Mouse (Mus musculus): ENCODE measurements around the gene Wipf1.

Wipf1 gene

DNA sequence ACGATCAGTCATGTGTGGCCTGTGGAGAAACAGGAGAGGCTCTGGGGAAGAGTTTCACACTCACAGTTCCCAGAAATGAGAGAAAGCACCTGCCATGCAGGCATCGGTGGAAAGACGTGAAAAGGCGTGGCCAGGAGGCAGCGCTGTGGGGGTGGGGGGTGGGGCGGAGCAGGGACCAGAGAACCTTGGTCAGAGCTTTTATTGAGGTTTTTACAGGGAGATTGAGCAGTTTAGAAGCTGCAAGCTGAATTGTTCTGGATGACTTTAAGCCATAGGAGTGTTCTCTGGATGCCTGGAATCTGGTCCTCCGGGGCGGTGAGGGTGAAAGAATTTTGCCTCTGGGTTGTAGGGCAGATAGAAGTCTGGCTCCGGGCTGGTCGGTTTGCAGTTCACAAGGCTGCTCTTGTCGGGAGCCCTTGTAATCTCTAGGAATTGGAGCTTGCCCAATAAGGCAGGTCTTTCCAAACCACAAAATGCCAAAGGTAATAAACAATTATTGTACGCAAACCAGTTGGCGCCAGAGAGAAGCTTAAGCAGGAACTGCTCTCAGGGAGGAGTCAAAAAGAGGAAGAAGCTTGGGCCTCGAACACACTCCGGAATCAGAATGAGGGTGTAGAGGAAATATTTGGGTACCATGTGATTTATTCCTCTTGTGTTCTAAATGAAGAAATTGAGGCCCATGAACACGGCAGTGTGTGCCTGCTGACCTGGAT is 11.1 kb upstream of the Wipf1 start:
- no peak for DNase-seq (ENCODE audit: low spot score)

- DNase-seq (ENCODE audit: low spot score): no peak
Measured at GRCm38 (mm10) chr2:73539697-73540096, 10.2 kb upstream of the Wipf1 start.

DNA sequence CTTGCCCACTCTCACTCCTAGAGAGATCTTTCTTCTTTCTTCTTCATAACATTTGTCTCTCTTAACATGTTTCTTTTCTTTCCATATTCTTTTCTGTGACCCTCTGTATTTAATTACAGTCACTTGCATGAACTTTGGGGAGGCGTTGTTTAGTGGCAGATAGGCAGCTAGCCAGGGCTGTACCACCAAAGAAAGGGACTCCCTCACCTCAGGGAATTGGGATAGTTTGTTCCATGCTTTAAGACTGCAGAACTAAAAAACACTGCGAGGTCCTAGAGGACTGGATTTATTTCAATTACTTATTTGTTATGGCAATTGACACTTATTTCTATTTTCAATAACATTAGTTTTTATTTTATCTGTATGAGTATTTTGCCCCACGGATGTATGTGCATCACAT is 9.6 kb upstream of the Wipf1 start:
- no peak for DNase-seq (ENCODE audit: low spot score)

- DNase-seq (ENCODE audit: low spot score): no peak
Measured at GRCm38 (mm10) chr2:73538590-73538989, 9.1 kb upstream of the Wipf1 start.

- DNase-seq (ENCODE audit: low spot score): no peak
Measured at GRCm38 (mm10) chr2:73536091-73536783, 6.7 kb upstream of the Wipf1 start.

DNA sequence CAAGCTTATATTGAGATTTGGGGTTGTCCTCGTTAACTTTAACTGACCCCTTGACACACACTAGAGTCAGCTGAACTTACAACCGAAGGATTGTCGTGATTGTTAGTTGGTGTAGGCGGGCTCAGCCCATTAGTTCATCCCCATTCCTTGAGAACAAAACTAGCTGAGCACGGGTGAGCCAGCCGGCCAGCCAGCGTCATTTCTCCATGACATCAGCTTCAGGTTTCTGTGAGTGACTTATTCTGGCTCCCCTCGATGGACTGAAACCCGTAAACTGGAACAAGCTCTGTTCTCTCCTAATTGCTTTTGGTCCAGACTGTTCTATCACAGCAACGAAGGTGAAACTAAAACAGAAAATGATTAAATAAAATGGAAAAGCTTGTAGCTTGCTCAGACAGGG is 5.2 kb upstream of the Wipf1 start:
- no peak for DNase-seq (ENCODE audit: low spot score)

GRCm38 (mm10) chr2:73530487-73530886 is 953 bp upstream of the Wipf1 start:
- DNase-seq (ENCODE audit: low spot score): no peak

DNA sequence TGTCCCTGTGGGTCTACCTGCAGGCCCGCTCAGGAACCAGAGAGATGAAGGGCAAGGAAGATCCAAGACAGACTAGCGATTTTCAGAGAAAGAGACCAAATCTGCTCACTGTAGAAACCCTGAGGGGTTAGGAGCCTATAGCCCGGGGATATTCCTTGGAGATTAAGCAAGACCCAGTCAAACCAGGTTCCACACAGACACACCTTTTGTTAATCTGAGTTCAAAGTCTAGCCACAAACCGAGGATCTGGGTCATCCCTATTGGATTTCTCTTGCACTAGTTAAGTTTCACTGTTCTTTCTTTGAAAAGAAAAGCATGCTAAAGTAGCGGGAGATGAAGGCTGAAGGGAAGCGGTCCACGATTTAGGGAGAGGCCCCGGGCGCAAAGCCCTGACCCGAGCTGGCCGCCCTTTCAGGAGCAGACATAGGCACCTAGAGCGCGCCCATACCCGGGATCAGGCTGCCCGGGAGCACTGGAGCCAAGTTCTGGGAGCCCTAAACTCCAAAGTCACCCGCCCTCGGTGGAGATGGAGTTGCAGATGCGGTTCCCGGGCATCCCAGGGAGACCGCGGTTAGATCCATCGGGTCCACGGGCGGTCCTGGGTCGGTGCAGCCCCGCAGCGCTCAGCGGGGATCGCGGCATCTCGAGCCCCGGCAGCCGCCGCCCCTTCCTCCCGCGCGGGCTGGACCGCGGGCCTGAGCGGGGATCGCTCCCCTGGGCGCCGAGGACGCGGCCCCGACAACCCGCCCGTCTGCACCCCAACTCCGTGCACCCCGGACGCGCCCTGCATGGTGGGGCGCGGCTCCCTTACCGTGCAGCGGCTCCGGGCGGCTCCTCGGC is 798 bp downstream of the Wipf1 start:
- no peak for DNase-seq (ENCODE audit: low spot score)

DNA sequence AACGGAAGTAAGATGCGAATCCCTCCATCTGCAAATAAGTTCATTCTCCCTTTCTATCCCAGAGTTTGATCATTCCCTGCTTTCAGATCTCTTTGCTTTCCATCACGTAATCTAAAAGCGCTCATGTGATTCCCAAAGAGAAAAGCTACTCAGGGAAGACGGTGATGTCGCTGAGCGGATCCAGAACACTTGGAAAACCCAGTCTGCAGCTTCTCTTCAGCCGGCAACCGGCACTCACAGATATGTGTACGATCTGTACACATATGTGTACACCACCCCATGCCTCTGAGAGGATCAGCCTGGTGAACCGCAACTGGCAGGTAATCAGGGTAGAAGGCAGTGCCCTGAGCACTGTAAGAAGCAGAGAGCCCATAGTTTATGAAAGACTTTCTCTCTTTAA is 1.6 kb downstream of the Wipf1 start:
- no peak for DNase-seq (ENCODE audit: low spot score)

- no peak for DNase-seq (ENCODE audit: low spot score)
Measured at GRCm38 (mm10) chr2:73526691-73527090, 2.8 kb downstream of the Wipf1 start.

- no peak for DNase-seq (ENCODE audit: low spot score)
Measured at GRCm38 (mm10) chr2:73522891-73523290, 6.6 kb downstream of the Wipf1 start.

GRCm38 (mm10) chr2:73522336-73522735 is 7.2 kb downstream of the Wipf1 start:
- no peak for DNase-seq (ENCODE audit: low spot score)

DNA sequence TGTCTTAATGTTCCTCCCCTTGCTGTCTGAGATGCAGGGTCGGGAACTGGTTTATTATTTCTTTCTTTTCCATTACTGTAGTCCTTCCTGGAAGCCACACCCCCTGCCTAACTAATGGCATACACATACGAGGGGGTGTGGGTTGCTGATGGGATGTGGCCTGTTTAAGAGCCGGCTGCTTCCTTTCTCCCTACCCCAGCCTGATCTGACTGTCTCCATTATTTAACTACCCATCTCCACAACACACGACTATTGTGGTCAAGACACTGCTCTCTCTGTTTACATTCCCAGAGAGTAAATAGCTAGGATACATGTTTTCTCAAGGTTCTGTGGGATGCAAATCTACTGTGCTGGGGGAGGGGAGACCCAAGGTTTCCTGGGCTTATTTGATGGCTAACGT is 7.8 kb downstream of the Wipf1 start:
- no peak for DNase-seq (ENCODE audit: low spot score)

GRCm38 (mm10) chr2:73518966-73519365 is 10.6 kb downstream of the Wipf1 start:
- DNase-seq (ENCODE audit: low spot score): no peak

GRCm38 (mm10) chr2:73518311-73518710 is 11.2 kb downstream of the Wipf1 start:
- no peak for DNase-seq (ENCODE audit: low spot score)

- no peak for DNase-seq (ENCODE audit: low spot score)
Measured at GRCm38 (mm10) chr2:73514178-73514577, 15.4 kb downstream of the Wipf1 start.

DNA sequence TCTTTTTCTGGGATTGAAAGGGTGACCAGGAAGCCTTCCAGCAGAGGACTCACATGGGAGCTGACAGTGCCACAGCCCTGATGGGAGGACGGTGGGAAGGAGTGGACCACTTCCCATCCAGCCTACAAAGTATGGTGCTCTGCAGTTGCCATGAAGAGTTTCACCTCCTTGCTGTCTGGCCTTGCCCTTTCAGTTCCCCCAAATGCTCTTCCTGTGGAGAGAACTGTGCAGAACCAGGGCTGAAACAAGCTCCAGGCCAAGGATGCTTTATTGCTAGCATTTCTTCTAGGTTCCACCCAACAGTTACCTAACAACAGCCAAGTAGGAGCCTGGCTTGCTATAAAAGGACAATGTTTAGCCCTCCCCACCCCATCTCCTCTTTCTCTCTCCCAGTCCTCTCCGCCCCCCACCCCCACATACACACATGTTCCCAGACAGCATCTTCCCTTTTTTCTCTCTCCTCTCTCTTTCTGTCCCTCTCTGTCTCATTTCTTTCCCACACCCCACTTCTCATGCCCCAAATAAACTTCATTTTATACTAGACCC is 16.3 kb downstream of the Wipf1 start:
- DNase-seq (ENCODE audit: low spot score): no peak

DNA sequence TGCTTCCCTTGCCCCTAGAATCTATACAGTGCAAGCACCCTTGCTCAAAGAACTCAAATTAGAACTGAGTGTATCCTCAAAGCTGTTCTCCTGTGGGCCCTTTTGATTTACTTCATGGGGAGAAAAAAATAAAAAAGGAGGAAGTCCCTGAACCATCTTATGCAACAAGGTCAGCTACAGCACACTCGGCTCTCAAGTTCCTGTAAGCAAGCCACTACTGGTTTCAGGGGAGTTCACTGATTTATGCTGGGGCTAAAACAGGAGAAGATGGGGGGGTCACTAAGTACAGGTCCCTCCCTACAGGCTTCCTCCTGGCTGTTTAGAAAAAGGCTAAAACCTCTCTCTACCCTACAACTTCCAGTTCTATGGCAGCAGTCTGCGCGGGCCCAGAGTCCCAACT is 17.5 kb downstream of the Wipf1 start:
- DNase-seq (ENCODE audit: low spot score): no peak

DNA sequence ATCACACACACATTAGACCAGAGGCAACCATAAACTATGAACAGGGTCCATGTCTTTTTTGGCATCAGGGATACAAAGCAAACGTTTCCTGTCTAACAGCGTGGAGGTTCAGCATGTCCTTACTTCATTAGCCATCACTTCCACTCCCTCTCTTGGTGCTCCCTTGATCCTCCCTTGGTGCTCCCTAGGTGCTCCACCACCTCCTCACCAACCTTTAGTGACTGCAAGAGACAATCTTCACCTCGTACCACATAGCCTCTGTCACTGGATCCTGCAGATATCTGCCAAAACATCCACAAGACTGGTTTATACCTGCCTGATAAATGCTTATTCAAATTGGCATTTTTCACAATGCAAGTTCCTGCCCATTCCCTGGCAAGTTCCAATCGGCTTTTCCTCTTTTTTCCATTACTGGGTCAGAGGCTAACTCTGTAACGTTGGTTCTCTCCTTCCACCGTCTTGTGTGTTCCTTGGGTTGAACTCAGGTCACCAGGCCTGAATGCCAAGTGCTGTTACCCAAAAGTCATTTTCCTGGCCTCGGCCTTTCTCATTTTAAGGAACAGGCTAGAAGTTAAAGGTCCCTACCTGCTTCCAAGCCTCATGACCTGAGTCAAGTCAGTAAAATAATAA is 18.7 kb downstream of the Wipf1 start:
- no peak for DNase-seq (ENCODE audit: low spot score)

DNA sequence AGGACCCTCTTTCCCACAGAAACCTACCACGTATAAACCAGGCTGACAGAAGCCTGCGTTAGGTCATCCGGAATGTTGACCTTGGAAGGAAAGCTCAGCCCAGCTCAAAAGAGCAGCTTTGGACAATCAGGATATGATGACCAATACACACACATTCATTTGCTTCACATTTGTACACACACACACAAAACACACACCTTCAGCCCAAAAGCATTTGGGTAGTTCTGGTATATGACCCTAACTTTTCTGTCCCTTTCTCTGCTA is 19.6 kb downstream of the Wipf1 start:
- DNase-seq (ENCODE audit: low spot score): no peak

DNA sequence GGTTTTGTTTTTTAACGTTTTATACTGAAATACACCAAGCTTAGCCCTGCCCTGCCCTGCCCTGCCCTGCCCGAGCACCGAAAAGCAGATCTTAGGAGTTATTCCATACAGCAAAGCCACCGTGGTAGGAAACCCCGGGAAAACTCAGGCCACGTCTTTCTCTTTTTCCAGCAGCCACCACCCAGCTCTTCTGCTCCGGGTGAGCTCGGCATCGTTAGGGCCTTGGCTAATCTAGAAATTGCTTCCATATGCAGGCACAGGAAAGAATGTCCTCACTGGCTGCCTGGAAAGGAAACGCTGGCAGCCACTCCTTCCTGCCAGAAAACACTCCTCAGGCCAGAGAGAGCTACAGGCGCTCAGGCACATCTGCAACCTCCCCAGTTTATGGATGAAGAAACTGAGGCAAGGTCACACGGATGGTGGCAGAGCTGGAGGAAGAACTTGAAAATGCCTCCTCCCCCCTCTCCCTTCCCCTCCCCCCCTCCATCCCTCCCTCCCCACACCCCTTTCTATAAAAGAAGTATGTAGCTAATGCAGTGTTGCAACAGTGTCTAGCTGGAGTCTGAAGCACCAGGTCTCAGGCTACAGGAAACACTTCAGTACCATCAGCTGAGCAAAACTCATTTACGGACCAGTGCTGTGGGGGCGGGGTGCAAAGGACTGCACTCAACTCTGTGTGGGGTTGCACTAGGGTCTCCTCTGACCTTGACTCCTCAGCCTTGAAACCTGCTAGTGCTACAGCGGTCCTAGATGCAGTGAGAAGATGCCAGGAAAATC is 20.1 kb downstream of the Wipf1 start:
- no peak for DNase-seq (ENCODE audit: low spot score)

- DNase-seq (ENCODE audit: low spot score): no peak
Measured at GRCm38 (mm10) chr2:73507886-73508285, 21.6 kb downstream of the Wipf1 start.
